Mouse (Mus musculus) liver, adult 2 months (tissue): ENCODE measurements around the gene Bcan.

Source experiments
- CTCF ChIP-seq: fragments of 200-500 bp; IDR thresholded peaks from 2 replicates; pipeline ENCODE4 v1.5.1; 2011; ENCODE audit warnings: low read depth, low read length, control low read depth
- POLR2A ChIP-seq: fragments of 200-500 bp; IDR thresholded peaks from 2 replicates; pipeline ENCODE4 v1.6.1; 2011; ENCODE audit warnings: low read length, control low read depth; ENCODE audit not compliant: insufficient read depth; ENCODE audit errors: extremely low read depth

- TF ChIP-seq POLR2A (no peak), CTCF (no peak)
Measured at GRCm38 (mm10) chr3:87980085-87980484, 19.9 kb downstream of the Bcan start.
